Mouse (Mus musculus): ENCODE measurements around the gene Smyd1.

- TF ChIP-seq POLR2A (IDR thresholded peaks at IDR 0.05; ENCODE audit: insufficient read depth, low read depth, low read length), result no peak
- TF ChIP-seq CTCF (IDR thresholded peaks at IDR 0.05), result peak; percentile 82
- TF ChIP-seq EP300 (IDR thresholded peaks at IDR 0.05; ENCODE audit: insufficient read depth, low read depth, low read length), result no peak
Observed at GRCm38 (mm10) chr6:71166551-71167169, 155.4 kb downstream of the Smyd1 start.
